Mouse (Mus musculus) kidney, adult 9 months (tissue): ENCODE results near the gene Scgb1b15.
"Not testable (repeated sequence)": the region's sequence is repeated elsewhere in the genome, so short reads cannot be mapped to it uniquely, and the experiment has no call there.

Source experiments
- DNase-seq: peaks from one replicate; pipeline ENCODE4 v3.0.0; 2022

The Scgb1b15 gene

GRCm38 (mm10) chr7:32836254-32836653, at the start of gene Scgb1b15:
Scgb1b15 (plus strand) TSS chr7:32836554.
- DNase-seq, result not testable (repeated sequence)

DNA sequence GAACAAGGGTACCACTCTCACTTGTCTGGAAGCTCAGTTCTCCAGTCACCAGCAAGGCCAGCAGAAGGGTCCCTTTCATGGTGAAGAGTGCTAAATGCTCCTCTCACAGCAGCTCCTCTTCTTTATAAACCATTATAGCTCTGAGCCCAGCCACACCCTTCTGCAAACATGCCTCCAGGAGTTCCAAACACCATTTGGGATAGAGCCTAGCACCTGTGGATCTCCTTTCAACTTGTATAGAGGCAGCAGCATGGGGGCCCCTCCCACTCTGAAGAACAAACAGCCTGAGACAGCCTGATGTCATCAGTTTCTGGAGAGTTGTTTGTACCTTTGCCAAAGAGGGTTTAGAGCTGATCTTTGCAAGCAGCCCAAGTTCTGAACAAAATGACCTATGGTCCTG, 6.8 kb upstream of the Scgb1b15 start, which contains the start of gene Scgb2b15:
Scgb2b15 (minus strand) TSS at position 101 of the 400 bp plus-strand sequence.
- not testable (repeated sequence) for DNase-seq
